Mouse (Mus musculus): ENCODE data around the gene Foxn2. TPM values are rescaled to one million over a fixed set of nuclear protein-coding genes. Genes with fewer than 3 reads are reported as not detected.

The Foxn2 gene
- polyA plus RNA-seq, 1 experiment: 2.7 TPM

DNA sequence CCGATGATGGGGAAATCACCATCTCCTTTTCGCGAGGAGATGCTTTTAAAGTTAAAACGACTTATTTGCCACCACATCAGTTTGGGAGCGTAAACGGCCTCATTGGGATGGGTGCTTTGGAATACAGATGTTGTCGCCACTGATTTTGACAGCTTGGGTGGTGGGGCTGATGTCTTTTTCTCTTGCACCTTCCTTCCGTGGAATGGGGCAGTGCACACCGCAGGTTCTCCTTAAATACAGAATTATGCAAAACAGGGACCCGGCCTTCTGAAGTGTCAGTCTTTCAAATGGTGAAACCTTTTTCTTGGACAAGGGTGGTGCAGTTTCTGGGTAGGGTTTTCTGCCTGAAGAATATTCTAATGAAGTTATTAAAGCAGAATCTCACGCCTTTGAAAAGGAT lies 90.2 kb downstream of the Foxn2 start:
- 11% methylated on average over 11 of the region's 11 CpGs for WGBS
- DNase-seq (ENCODE audit: low read depth, low spot score): no peak

DNA sequence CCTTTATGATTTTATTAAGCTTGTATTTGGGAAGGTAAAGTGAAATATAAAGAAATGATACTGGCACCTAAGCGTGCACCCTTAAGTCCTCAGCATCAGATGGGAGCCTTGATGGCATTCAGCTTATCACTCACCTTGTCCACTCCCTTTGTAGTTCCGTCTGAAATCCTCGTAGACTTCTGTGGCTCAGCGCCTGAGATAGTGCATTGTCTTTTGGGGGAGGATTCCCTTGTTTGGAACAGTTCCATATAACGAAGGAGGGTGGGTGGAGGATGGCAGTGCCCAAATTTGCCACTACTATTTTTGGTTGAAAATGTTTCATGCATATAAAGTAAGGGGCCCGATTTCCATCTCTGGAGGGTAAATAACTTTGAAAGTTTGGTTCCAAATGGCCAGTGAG lies 90.7 kb downstream of the Foxn2 start:
- 61% methylated on average over 6 of the region's 6 CpGs for WGBS

DNA sequence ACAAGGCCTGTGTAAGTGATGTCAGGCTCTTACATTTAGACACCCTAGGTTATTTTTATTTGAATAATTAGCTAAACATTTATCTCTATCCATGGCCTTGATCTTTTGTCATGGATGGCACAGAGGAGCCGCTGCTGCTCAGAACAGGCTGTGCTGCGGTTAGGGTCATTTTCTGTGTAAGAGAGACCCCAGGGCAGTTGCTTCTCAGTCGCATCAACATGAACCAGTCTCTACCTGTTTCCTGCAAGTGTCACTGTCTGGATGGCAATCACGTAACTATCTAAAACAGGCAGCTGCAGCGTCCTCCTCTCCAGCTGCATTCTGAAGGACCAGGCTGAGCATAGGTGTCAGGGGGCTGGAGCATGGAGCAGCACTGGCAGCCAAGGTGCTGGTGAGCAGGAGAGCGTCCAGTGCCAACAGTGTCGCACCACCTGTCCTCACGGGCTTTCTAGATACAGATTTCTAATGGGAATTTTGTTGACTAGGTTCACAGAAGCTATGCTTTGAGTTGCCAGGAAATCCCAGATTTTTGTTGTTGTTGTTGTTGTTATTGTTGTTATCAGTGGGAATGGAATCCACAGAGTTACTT lies 97.4 kb downstream of the Foxn2 start:
- 94% methylated on average over 8 of the region's 8 CpGs for WGBS

More for the DNA sequence above, 90.7 kb downstream of the Foxn2 start:
- no peak for DNase-seq (ENCODE audit: low read depth, low spot score)

More for the DNA sequence above, 97.4 kb downstream of the Foxn2 start:
- no peak for DNase-seq (ENCODE audit: low read depth, low spot score)

Other genes starting within 250 kb of the Foxn2 start
- gene Ppp1r21, start 89.4 kb downstream of the Foxn2 start, polyA plus RNA-seq (2012; rRNA removed): 18.2 and 21.0 TPM in 2 replicates
- 3.2 and 9.7 TPM in 2 replicates for gene Ston1, start 157.0 kb downstream of the Foxn2 start, polyA plus RNA-seq (2012; rRNA removed)
- gene Gtf2a1l, start 227.9 kb downstream of the Foxn2 start, polyA plus RNA-seq (2012; rRNA removed): not detected in 2 replicates